32 mouse cellular contexts compared by ENCODE assay signal in genomic region chr2:78268705-78269104, GRCm38 (mm10).
"Had no signal": no experiment of that assay in that cellular context is flagged by ENCODE, and none has a peak within 500 bp of the region (broad histone marks: within the 10 kb centered on the region; RNA-seq: fewer than 3 reads in every experiment).

No protein-coding gene starts in this region.

- H3K36me3 ChIP-seq: heart, embryonic 12.5 days; heart, embryonic 13.5 days; heart, embryonic 15.5 days; hindbrain, embryonic 10.5 days; hindbrain, embryonic 12.5 days; hindbrain, embryonic 13.5 days; hindbrain, embryonic 15.5 days; intestine, embryonic 15.5 days; kidney, embryonic 15.5 days had no signal

- H3K27me3 ChIP-seq: heart, embryonic 12.5 days; heart, embryonic 13.5 days; heart, embryonic 15.5 days; hindbrain, embryonic 12.5 days; hindbrain, embryonic 13.5 days; hindbrain, embryonic 15.5 days; intestine, embryonic 15.5 days; kidney, embryonic 15.5 days had no signal

- ATAC-seq: inflammation-experienced regulatory T-cells, adult 6 months; intestine, embryonic 15.5 days; intestine, embryonic 16.5 days; intestine, postnatal 0 days had no signal

- DNase-seq: heart, postnatal 10 days; heart, postnatal 14 days; heart, postnatal 36 days; heart, postnatal 4 days; kidney, adult 11 months; kidney, adult 18-20 months; kidney, adult 2 months; kidney, adult 8-10 months; kidney, adult 9 months; kidney, postnatal 10 days; kidney, postnatal 14 days; kidney, postnatal 25 days; kidney, postnatal 36 days; kidney, postnatal 4 days; layer of hippocampus, adult 9-11 months; layer of hippocampus, postnatal 36 days had no signal

- H3K4me1 ChIP-seq: heart, embryonic 12.5 days; heart, embryonic 13.5 days; heart, embryonic 15.5 days; hindbrain, embryonic 10.5 days; hindbrain, embryonic 12.5 days; hindbrain, embryonic 13.5 days; hindbrain, embryonic 15.5 days; intestine, embryonic 15.5 days; kidney, embryonic 15.5 days had no signal

- H3K4me2 ChIP-seq: heart, embryonic 11.5 days; heart, embryonic 12.5 days; heart, embryonic 13.5 days; heart, embryonic 15.5 days; hindbrain, embryonic 12.5 days; hindbrain, embryonic 13.5 days; hindbrain, embryonic 15.5 days; intestine, embryonic 15.5 days; kidney, embryonic 15.5 days had no signal

- H3K27ac ChIP-seq: heart, embryonic 13.5 days; heart, embryonic 15.5 days; hindbrain, embryonic 10.5 days; hindbrain, embryonic 12.5 days; hindbrain, embryonic 13.5 days; hindbrain, embryonic 15.5 days; intestine, embryonic 15.5 days; kidney, embryonic 15.5 days; kidney, postnatal 0 days; layer of hippocampus, adult 2 months; left cerebral cortex, adult 2 months had no signal

- H3K4me3 ChIP-seq: heart, embryonic 12.5 days; heart, embryonic 13.5 days; heart, embryonic 15.5 days; hindbrain, embryonic 10.5 days; hindbrain, embryonic 12.5 days; hindbrain, embryonic 13.5 days; hindbrain, embryonic 15.5 days; intestine, embryonic 15.5 days; kidney, embryonic 15.5 days; layer of hippocampus, adult 2 months; left cerebral cortex, adult 2 months had no signal

- H3K9me3 ChIP-seq: heart, embryonic 12.5 days; heart, embryonic 13.5 days; heart, embryonic 15.5 days; hindbrain, embryonic 10.5 days; hindbrain, embryonic 12.5 days; hindbrain, embryonic 13.5 days; hindbrain, embryonic 15.5 days; intestine, embryonic 15.5 days; kidney, embryonic 15.5 days had no signal

- H3K9ac ChIP-seq: heart, embryonic 12.5 days; heart, embryonic 13.5 days; heart, embryonic 15.5 days; hindbrain, embryonic 12.5 days; hindbrain, embryonic 13.5 days; hindbrain, embryonic 15.5 days; intestine, embryonic 15.5 days; kidney, embryonic 15.5 days had no signal
